Mouse (Mus musculus): Measurements from ENCODE around the gene Atp8b4. TPM values are rescaled to one million over a fixed set of nuclear protein-coding genes. Genes with fewer than 3 reads are reported as not detected.

Gene Atp8b4
- polyA plus RNA-seq, 1 experiment from 2014 or later, result 0.93 TPM

DNA sequence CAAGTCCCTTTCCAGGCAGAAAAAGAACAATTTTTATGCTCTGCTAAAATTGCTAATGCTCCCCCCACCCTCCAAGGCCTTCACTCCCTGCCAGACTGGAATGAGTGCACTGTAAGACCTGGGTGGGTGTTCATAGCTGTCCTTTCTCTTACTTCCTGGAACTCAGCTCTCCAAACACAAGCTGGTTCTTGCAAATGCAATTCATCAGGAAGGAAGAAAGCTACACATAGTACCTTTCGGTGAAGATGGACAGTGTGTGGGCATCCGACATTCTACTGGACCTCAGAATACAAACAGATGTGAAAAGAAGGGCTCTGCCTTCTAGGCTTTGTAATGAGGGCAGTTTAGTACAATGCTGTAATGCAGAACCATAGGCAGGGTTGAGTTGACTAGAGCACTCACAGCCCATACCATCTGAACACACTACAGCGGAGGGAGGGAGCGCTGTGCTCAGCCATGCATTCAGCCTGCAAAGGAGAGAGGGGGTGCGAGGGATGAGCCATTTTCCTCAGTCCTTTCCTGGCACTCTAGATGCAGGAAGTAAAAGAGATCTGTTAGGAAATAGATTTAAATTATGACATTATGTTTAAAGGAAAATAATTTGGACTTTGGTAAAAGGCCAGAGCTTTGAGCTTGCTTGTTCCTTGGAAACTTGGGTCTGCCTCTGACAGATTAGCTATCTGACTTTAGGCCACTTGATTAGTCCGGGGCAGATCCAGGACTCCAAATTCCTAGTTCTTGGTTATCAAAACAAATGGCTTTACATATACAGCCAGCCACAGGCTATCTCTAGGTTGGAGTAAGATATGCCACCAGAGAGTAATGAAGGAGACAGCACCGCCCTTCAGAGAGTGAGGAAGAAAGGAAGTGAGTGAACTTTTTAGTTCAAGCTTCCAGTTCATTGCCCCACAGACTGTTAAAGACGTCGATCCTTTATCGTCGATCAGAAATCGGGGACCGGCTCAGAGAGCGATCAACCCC lies 136.4 kb downstream of the Atp8b4 start:
- WGBS, result 81% methylated on average over 14 of the region's 14 CpGs
- Histone ChIP-seq H3K36me3 (replicated peaks) (no peaks in the 10 kb centered on the region), H3K27ac (no peak overlapping the region), H3K4me3 (replicated peaks) (no peak overlapping the region), H3K27me3 (no peaks in the 10 kb centered on the region), H3K4me2 (no peak overlapping the region), H3K9ac (no peak overlapping the region), H3K4me1 (peaks cover 10% of the 10 kb centered on the region), H3K9me3 (no peaks in the 10 kb centered on the region)
- no peak for ATAC-seq (ENCODE audit: low FRiP score)

- Histone ChIP-seq H3K4me1 (peaks cover 10% of the 10 kb centered on the region), H3K27me3 (no peaks in the 10 kb centered on the region), H3K9me3 (no peaks in the 10 kb centered on the region), H3K4me2 (no peak overlapping the region), H3K4me3 (replicated peaks) (no peak overlapping the region), H3K9ac (no peak overlapping the region), H3K36me3 (replicated peaks) (no peaks in the 10 kb centered on the region), H3K27ac (no peak overlapping the region)
- WGBS, result 59% methylated on average over 7 of the region's 7 CpGs
- ATAC-seq (ENCODE audit: low FRiP score), result 0 out of 2 replicates have a peak, but pooled peaks have one; percentile 14
These were observed 137.3 kb downstream of the Atp8b4 start for GRCm38 (mm10) chr2:126363050-126363744.

DNA sequence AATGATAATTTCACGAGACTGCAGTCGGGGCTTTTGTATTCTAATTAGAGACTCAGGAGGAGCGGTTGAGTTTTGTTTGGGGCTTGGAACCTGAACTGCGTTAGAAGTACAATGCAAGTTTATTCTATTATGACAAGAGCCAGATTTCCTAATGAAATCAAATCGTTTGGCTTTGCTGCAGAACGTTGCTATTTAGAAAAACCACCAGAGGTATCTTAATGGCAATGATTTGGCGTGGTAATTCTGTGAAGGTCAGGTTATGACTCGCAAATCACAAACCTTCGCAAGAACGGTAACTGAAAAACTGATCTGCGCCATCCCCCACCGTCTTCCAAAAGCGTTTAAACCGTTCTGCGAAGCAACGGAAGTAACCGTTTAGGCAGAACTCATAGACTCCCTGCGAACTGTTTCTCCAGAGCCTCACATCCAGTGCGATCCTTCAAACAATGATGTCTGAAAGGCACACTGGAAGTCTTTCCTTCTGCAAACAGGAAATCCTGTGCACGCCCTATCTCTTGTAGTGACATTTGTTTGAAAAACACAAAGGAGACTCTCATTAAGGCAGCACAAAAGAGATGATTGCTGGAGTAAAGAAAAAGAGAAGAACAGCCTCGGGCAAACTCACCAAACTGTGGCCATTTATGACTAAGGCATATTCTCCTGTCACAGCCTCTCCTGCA lies 139.2 kb downstream of the Atp8b4 start:
- no peaks in the 10 kb centered on the region for H3K27me3 ChIP-seq
- no peak for ATAC-seq (ENCODE audit: low FRiP score)
- WGBS, result 47% methylated on average over 21 of the region's 21 CpGs
- no peak overlapping the region for H3K27ac ChIP-seq
- H3K4me2 ChIP-seq, result no peak overlapping the region
- H3K9ac ChIP-seq, result no peak overlapping the region
- no peak overlapping the region for H3K4me3 ChIP-seq (replicated peaks)
- H3K4me1 ChIP-seq, result peaks cover 10% of the 10 kb centered on the region
- no peaks in the 10 kb centered on the region for H3K36me3 ChIP-seq (replicated peaks)
- no peaks in the 10 kb centered on the region for H3K9me3 ChIP-seq

DNA sequence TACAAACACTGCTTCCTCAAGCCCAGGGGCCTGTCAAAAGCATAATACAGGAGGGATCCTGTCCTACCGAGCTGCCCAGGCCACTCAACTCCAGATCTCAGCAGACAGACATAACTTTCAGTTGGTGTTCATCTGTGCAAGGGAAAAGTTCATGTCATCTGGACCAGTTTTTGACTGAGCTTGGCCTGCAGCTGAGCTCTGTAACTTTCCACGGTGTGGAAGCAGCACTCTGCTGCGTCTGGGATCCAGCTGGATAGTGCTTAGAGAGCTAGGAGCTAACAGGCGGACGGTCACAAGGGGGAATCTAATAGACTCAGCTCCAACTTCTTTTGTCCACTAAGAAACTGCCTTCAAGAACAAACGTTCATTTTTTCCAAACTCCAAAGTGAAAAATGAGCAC lies 139.8 kb downstream of the Atp8b4 start:
- WGBS, result 37% methylated on average over 6 of the region's 6 CpGs
- Histone ChIP-seq H3K27ac (no peak overlapping the region), H3K9ac (no peak overlapping the region), H3K4me1 (peaks cover 10% of the 10 kb centered on the region), H3K9me3 (no peaks in the 10 kb centered on the region), H3K36me3 (replicated peaks) (no peaks in the 10 kb centered on the region), H3K4me2 (no peak overlapping the region), H3K27me3 (0 out of 2 replicates have a peak, but pooled peaks cover 3% of the 10 kb centered on the region), H3K4me3 (replicated peaks) (no peak overlapping the region)
- ATAC-seq (ENCODE audit: low FRiP score), result no peak

GRCm38 (mm10) chr2:126359965-126360364 lies 140.5 kb downstream of the Atp8b4 start:
- H3K27me3 ChIP-seq, result 0 out of 2 replicates have a peak, but pooled peaks cover 3% of the 10 kb centered on the region
- H3K36me3 ChIP-seq (replicated peaks), result no peaks in the 10 kb centered on the region
- H3K9me3 ChIP-seq, result no peaks in the 10 kb centered on the region
- no peak for ATAC-seq (ENCODE audit: low FRiP score)
- H3K27ac ChIP-seq, result no peak overlapping the region
- WGBS, result 90% methylated on average over 3 of the region's 3 CpGs
- H3K4me1 ChIP-seq, result peaks cover 10% of the 10 kb centered on the region
- no peak overlapping the region for H3K4me3 ChIP-seq (replicated peaks)
- no peak overlapping the region for H3K4me2 ChIP-seq
- no peak overlapping the region for H3K9ac ChIP-seq

GRCm38 (mm10) chr2:126359278-126359677 lies 141.2 kb downstream of the Atp8b4 start:
- Histone ChIP-seq H3K36me3 (replicated peaks) (no peaks in the 10 kb centered on the region), H3K27ac (no peak overlapping the region), H3K4me2 (no peak overlapping the region), H3K4me3 (replicated peaks) (no peak overlapping the region), H3K27me3 (0 out of 2 replicates have a peak, but pooled peaks cover 3% of the 10 kb centered on the region), H3K4me1 (peaks cover 10% of the 10 kb centered on the region), H3K9me3 (no peaks in the 10 kb centered on the region), H3K9ac (no peak overlapping the region)
- ATAC-seq (ENCODE audit: low FRiP score), result no peak
- WGBS, result 86% methylated on average over 1 of the region's 1 CpGs

DNA sequence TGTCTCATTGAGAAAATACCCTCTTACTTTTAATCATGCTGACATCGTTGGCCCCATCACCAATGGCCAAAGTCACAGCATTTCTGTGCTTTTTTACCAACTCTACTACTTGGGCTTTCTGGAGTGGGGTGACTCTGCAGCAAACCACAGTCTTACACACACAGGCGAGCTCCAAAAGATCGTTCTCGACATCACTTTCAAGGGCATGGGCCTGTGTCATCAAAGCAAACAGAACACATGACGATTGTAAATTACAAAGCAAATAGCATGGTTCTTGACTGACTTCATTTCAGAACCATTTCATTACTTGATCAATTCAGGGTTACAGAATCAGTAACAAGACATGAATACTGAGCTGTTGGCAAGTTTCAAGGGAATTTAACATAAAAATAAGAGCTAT lies 141.7 kb downstream of the Atp8b4 start:
- no peak overlapping the region for H3K4me2 ChIP-seq
- ATAC-seq (ENCODE audit: low FRiP score), result no peak
- H3K27ac ChIP-seq, result no peak overlapping the region
- H3K4me3 ChIP-seq (replicated peaks), result no peak overlapping the region
- H3K9me3 ChIP-seq, result no peaks in the 10 kb centered on the region
- no peaks in the 10 kb centered on the region for H3K36me3 ChIP-seq (replicated peaks)
- WGBS, result 91% methylated on average over 5 of the region's 5 CpGs
- H3K9ac ChIP-seq, result no peak overlapping the region
- peaks cover 10% of the 10 kb centered on the region for H3K4me1 ChIP-seq
- H3K27me3 ChIP-seq, result 0 out of 2 replicates have a peak, but pooled peaks cover 3% of the 10 kb centered on the region

- Histone ChIP-seq H3K4me2 (no peak overlapping the region), H3K4me3 (replicated peaks) (no peak overlapping the region), H3K36me3 (replicated peaks) (no peaks in the 10 kb centered on the region), H3K4me1 (no peaks in the 10 kb centered on the region), H3K27ac (no peak overlapping the region), H3K9ac (no peak overlapping the region), H3K27me3 (0 out of 2 replicates have a peak, but pooled peaks cover 3% of the 10 kb centered on the region), H3K9me3 (no peaks in the 10 kb centered on the region)
- ATAC-seq (ENCODE audit: low FRiP score), result no peak
- 96% methylated on average over 2 of the region's 2 CpGs for WGBS
These were observed 145.2 kb downstream of the Atp8b4 start for GRCm38 (mm10) chr2:126355259-126355658.

GRCm38 (mm10) chr2:126351811-126352210 lies 148.7 kb downstream of the Atp8b4 start:
- Histone ChIP-seq H3K27ac (no peak overlapping the region), H3K36me3 (replicated peaks) (no peaks in the 10 kb centered on the region), H3K9me3 (no peaks in the 10 kb centered on the region), H3K9ac (no peak overlapping the region), H3K4me3 (replicated peaks) (no peak overlapping the region), H3K4me1 (no peaks in the 10 kb centered on the region), H3K4me2 (no peak overlapping the region), H3K27me3 (0 out of 2 replicates have a peak, but pooled peaks cover 3% of the 10 kb centered on the region)
- no peak for ATAC-seq (ENCODE audit: low FRiP score)
- WGBS, result 83% methylated on average over 1 of the region's 1 CpGs

GRCm38 (mm10) chr2:126343026-126343593 lies 157.4 kb downstream of the Atp8b4 start:
- 81% methylated on average over 3 of the region's 3 CpGs for WGBS

GRCm38 (mm10) chr2:126341521-126341920 lies 159.0 kb downstream of the Atp8b4 start:
- Histone ChIP-seq H3K36me3 (replicated peaks) (no peaks in the 10 kb centered on the region), H3K4me1 (no peaks in the 10 kb centered on the region), H3K9me3 (no peaks in the 10 kb centered on the region), H3K27me3 (no peaks in the 10 kb centered on the region), H3K27ac (no peak overlapping the region), H3K4me2 (no peak overlapping the region), H3K4me3 (replicated peaks) (no peak overlapping the region), H3K9ac (no peak overlapping the region)
- ATAC-seq (ENCODE audit: low FRiP score), result no peak
- 93% methylated on average over 8 of the region's 8 CpGs for WGBS

More at GRCm38 (mm10) chr2:126343026-126343593, 157.4 kb downstream of the Atp8b4 start:
- no peak for ATAC-seq (ENCODE audit: low FRiP score)
- no peak overlapping the region for H3K4me2 ChIP-seq
- H3K4me3 ChIP-seq (replicated peaks), result no peak overlapping the region
- H3K9me3 ChIP-seq, result no peaks in the 10 kb centered on the region
- H3K27ac ChIP-seq, result no peak overlapping the region
- H3K27me3 ChIP-seq, result no peaks in the 10 kb centered on the region
- H3K9ac ChIP-seq, result no peak overlapping the region
- no peaks in the 10 kb centered on the region for H3K36me3 ChIP-seq (replicated peaks)
- no peaks in the 10 kb centered on the region for H3K4me1 ChIP-seq

DNA sequence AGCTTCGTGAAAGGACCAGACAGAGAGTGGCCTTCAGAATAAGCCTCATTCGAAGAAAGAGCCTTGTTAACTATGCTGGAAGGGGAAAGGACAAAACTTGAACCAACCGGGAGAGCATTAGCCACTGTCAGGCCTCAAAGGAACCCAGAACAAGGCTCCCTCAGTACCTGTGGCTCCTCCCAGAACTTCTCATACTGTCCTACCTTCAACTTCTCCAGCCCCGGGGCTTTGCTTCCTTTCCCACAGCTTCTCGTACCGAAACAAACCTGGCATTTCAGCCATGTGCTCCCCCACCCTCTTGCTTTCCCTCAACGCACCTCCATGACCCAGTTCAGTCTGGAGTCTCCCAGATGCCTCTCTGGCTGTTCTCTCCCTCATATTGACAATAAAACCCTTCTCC lies 160.3 kb downstream of the Atp8b4 start:
- Histone ChIP-seq H3K9me3 (no peaks in the 10 kb centered on the region), H3K9ac (no peak overlapping the region), H3K27me3 (no peaks in the 10 kb centered on the region), H3K4me1 (no peaks in the 10 kb centered on the region), H3K36me3 (replicated peaks) (no peaks in the 10 kb centered on the region), H3K4me3 (replicated peaks) (no peak overlapping the region), H3K4me2 (no peak overlapping the region), H3K27ac (no peak overlapping the region)
- WGBS, result 87% methylated on average over 7 of the region's 7 CpGs
- no peak for ATAC-seq (ENCODE audit: low FRiP score)

Data from forebrain, embryonic 12.5 days (tissue).